Mouse (Mus musculus) CH12.LX (cell line): ENCODE data around the gene Cd248. TPM values are rescaled to one million over a fixed set of nuclear protein-coding genes. Genes with fewer than 3 reads are reported as not detected.
A peak's percentile ranks its signal among the peaks of the same experiment; 100 is the strongest.

Experiments used
- DNase-seq: peaks from one replicate; pipeline ENCODE4 v3.0.0-alpha.2; 2013; ENCODE audit errors: extremely low read depth
- H3K27ac ChIP-seq: 2 replicates; pipeline ENCODE4 v1.5.1; 2012; ENCODE audit warnings: low read depth, mild to moderate bottlenecking, control low read depth, moderate library complexity; ENCODE audit not compliant: insufficient read depth
- H3K27me3 ChIP-seq: replicated peaks from 2 replicates; pipeline ENCODE3; 2012; ENCODE audit warnings: inconsistent platforms
- H3K36me3 ChIP-seq, 2 experiments: replicated peaks in 1 of 2; 2 replicates each; pipeline versions ENCODE3 to v1.6.1; 2012; ENCODE audit warnings: inconsistent platforms in 1 of 2, low read length in 1 of 2, mild to moderate bottlenecking in 1 of 2, mixed read lengths in 1 of 2, moderate library complexity in 1 of 2; ENCODE audit not compliant: control insufficient read depth in 1 of 2, insufficient read depth in 1 of 2
- H3K4me1 ChIP-seq, 2 experiments: 2 replicates each; pipeline ENCODE4 v1.6.1; 2012; ENCODE audit warnings: inconsistent platforms in 1 of 2, moderate library complexity in 1 of 2; ENCODE audit not compliant: insufficient read depth in 2 of 2, control insufficient read depth in 1 of 2
- H3K4me2 ChIP-seq: 2 replicates; pipeline ENCODE4 v1.6.1; 2012; ENCODE audit warnings: low read depth, mild to moderate bottlenecking, control low read depth; ENCODE audit not compliant: poor library complexity, insufficient read depth, severe bottlenecking
- H3K4me3 ChIP-seq, 3 experiments: fragments of 150-350 bp in 1 of 3; sonication (generic) in 1 of 3; replicated peaks in 1 of 3; 2 replicates each; pipeline versions ENCODE3 to v1.5.1; 2011 to 2012; ENCODE audit warnings: low read depth in 2 of 3, low read length in 2 of 3, mild to moderate bottlenecking in 2 of 3, moderate library complexity in 2 of 3, control low read depth in 1 of 3, improper control_type of control experiment in 1 of 3, inconsistent platforms in 1 of 3, mixed read lengths in 1 of 3; ENCODE audit not compliant: poor library complexity in 1 of 3
- H3K79me2 ChIP-seq: replicated peaks from 2 replicates; pipeline ENCODE4 v1.6.1; 2012; ENCODE audit warnings: mild to moderate bottlenecking, moderate library complexity; ENCODE audit not compliant: control insufficient read depth, poor library complexity, insufficient read depth, severe bottlenecking; ENCODE audit errors: extremely low read depth
- H3K9ac ChIP-seq: 2 replicates; pipeline ENCODE4 v1.6.1; 2012; ENCODE audit warnings: low read depth, mild to moderate bottlenecking, control low read depth, moderate library complexity; ENCODE audit not compliant: insufficient read depth
- H3K9me3 ChIP-seq: replicated peaks from 2 replicates; pipeline ENCODE3; 2012; ENCODE audit warnings: low read length, inconsistent platforms, mixed read lengths
- BHLHE40 ChIP-seq: IDR thresholded peaks from 2 replicates; pipeline ENCODE4 v1.6.1; 2011; ENCODE audit warnings: mild to moderate bottlenecking, low read depth, low read length, improper control_type of control experiment
- CHD1 ChIP-seq: IDR thresholded peaks from 2 replicates; pipeline ENCODE4 v1.6.1; 2012; ENCODE audit warnings: low read depth, low read length, improper control_type of control experiment, inconsistent platforms
- CTCF ChIP-seq, 2 experiments: IDR thresholded peaks in 1 of 2; conservative IDR thresholded peaks in 1 of 2; 2 replicates each; pipeline ENCODE4 v1.5.1; 2011 to 2012; ENCODE audit warnings: low read depth in 2 of 2, low read length in 2 of 2, improper control_type of control experiment in 1 of 2, inconsistent platforms in 1 of 2, mild to moderate bottlenecking in 1 of 2, moderate library complexity in 1 of 2
- EP300 ChIP-seq: IDR thresholded peaks from 2 replicates; pipeline ENCODE4 v1.6.1; 2011; ENCODE audit warnings: low read length, improper control_type of control experiment
- HCFC1 ChIP-seq: IDR thresholded peaks from 2 replicates; pipeline ENCODE4 v1.6.1; 2012; ENCODE audit warnings: low read depth, mild to moderate bottlenecking, inconsistent platforms, low read length, improper control_type of control experiment
- IRF4 ChIP-seq: IDR thresholded peaks from 2 replicates; pipeline ENCODE4 v1.6.1; 2014; ENCODE audit warnings: low read depth, mild to moderate bottlenecking, inconsistent platforms, low read length, improper control_type of control experiment
- KAT2A ChIP-seq: IDR thresholded peaks from 2 replicates; pipeline ENCODE4 v1.6.1; 2012; ENCODE audit warnings: low read length, improper control_type of control experiment, inconsistent platforms; ENCODE audit not compliant: insufficient replicate concordance
- MAZ ChIP-seq: IDR thresholded peaks from 2 replicates; pipeline ENCODE4 v1.6.1; 2012; ENCODE audit warnings: low read depth, mild to moderate bottlenecking, inconsistent platforms, low read length, improper control_type of control experiment, moderate library complexity
- MXI1 ChIP-seq: IDR thresholded peaks from 2 replicates; pipeline ENCODE4 v1.6.1; 2011; ENCODE audit warnings: mild to moderate bottlenecking, low read depth, low read length, improper control_type of control experiment
- PAX5 ChIP-seq: IDR thresholded peaks from 2 replicates; pipeline ENCODE4 v1.6.1; 2012; ENCODE audit warnings: low read length, inconsistent platforms, mixed read lengths
- SIN3A ChIP-seq: IDR thresholded peaks from 2 replicates; pipeline ENCODE4 v1.6.1; 2012; ENCODE audit warnings: low read length, improper control_type of control experiment, inconsistent platforms
- TBP ChIP-seq: conservative IDR thresholded peaks from 2 replicates; pipeline ENCODE4 v1.6.1; 2011; ENCODE audit warnings: low read depth, low read length, improper control_type of control experiment
- TCF12 ChIP-seq: IDR thresholded peaks from 2 replicates; pipeline ENCODE4 v1.6.1; 2014; ENCODE audit warnings: low read depth, mild to moderate bottlenecking, inconsistent platforms, low read length, improper control_type of control experiment
- USF2 ChIP-seq: conservative IDR thresholded peaks from 2 replicates; pipeline ENCODE4 v1.6.1; 2011; ENCODE audit warnings: low read depth, low read length, improper control_type of control experiment
- ZKSCAN1 ChIP-seq: IDR thresholded peaks from 2 replicates; pipeline ENCODE4 v1.6.1; 2012; ENCODE audit warnings: low read depth, inconsistent platforms, low read length, improper control_type of control experiment, borderline replicate concordance
- ZNF384 ChIP-seq: IDR thresholded peaks from 2 replicates; pipeline ENCODE4 v1.6.1; 2012; ENCODE audit warnings: low read depth, low read length, improper control_type of control experiment, inconsistent platforms
- dilution Hi-C: fragments of 300-500 bp; cut with MboI; formaldehyde crosslinking; loops from 2 replicates; pipeline ENCODE4 v1.14.3; 2020; ENCODE audit warnings: low sequenced_read_pairs; ENCODE audit not compliant: extremely low pct_unique_long_range_greater_than_20kb, extremely low pct_ligation_motif_present
- in situ Hi-C: fragments of 300-500 bp; cut with MboI; formaldehyde crosslinking; loops from 3 replicates; pipeline ENCODE4 v1.14.3; 2019; ENCODE audit warnings: low sequenced_read_pairs, low pct_ligation_motif_present, low pct_unique_long_range_greater_than_20kb, mixed read lengths
- polyA plus RNA-seq: library from polyadenylated mRNA; unstranded; fragments of >175 nt; gene quantifications from 2 replicates; pipeline ENCODE4 v1.2.1, GENCODE M21; 2012; ENCODE audit warnings: low read depth; ENCODE audit not compliant: insufficient read length
- total RNA-seq, 2 experiments: library from RNA; depleted of rRNA; stranded (reverse); fragments of 300-350 nt in 1 of 2; fragments of >200 nt in 1 of 2; gene quantifications; 2 replicates each; pipeline ENCODE4 v1.2.3; 2012 to 2014

The Cd248 gene
- total and polyA plus RNA-seq, 3 experiments: not detected

DNA sequence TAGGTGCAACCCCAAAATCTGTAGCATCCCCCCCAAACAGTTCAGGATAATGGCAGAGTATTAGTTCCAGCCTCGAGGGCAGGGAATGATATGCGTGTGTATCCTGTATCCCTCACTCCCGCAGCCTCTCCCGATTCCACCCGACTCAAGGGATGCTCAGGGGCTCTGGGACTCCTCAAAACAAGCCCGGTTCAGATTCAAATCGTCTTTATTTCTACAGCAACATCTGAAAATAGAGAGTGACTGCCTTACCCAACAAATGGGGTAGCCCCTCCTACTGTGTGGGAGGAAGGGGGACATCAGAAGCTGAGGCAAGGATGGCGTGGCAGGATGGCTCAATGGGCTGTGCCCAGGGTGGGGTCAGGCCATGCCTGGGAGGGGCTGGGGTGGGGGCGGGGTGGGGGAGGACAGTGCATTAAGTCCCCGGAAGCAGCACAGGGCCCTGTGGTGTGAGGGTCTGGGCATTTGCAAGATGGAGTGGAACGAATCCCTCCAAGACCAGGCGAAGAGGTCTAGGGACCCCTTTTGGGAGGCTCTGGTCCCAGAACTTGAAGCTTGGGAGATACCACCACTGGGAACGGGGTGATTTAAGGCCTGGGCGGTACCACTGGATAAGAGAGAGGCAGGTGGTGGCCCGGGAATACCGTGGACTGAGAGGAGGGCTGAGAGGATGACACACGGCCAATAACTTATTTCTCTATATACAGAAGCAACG is 39.8 kb downstream of the Cd248 start:
- in situ Hi-C loops: no loop called here
- Histone ChIP-seq H3K27ac (no peak overlapping the region), H3K9ac (peak overlapping the region; percentile 59), H3K36me3 (peaks cover 41 to 71% of the 10 kb centered on the region in 2 experiments), H3K4me3 (peak overlapping the region in 2 of 3 experiments; percentile 52 to 81), H3K9me3 (no peaks in the 10 kb centered on the region), H3K79me2 (peaks cover 5% of the 10 kb centered on the region; the same call in 1 of the 2 replicates), H3K4me2 (peak overlapping the region; percentile 58), H3K27me3 (no peaks in the 10 kb centered on the region), H3K4me1 (peaks cover 6 to 22% of the 10 kb centered on the region in 2 experiments; a peak in 3 of 4 replicates)
- dilution Hi-C loops: no loop called here
- no peak for DNase-seq
- TF ChIP-seq ZKSCAN1 (no peak), MXI1 (no peak), CHD1 (no peak), ZNF384 (no peak), BHLHE40 (no peak), MAZ (no peak), TCF12 (no peak), SIN3A (no peak), USF2 (no peak), EP300 (no peak), HCFC1 (no peak), CTCF (conservative IDR thresholded peaks at IDR 0.05 in 1 of 2, IDR thresholded peaks at IDR 0.05 in 1 of 2; ENCODE audit: low read depth in 2 of 2, low read length in 2 of 2) (no peak)

- DNase-seq: no peak
- dilution Hi-C loops: no loop called here
These were observed 40.3 kb downstream of the Cd248 start for GRCm38 (mm10) chr19:5108271-5108575.

GRCm38 (mm10) chr19:5108702-5109101 is 40.8 kb downstream of the Cd248 start:
- dilution Hi-C loops (no loop called here), in situ Hi-C loops (no loop called here)
- Histone ChIP-seq H3K79me2 (peaks cover 5% of the 10 kb centered on the region; the same call in 1 of the 2 replicates), H3K9ac (no peak overlapping the region), H3K4me1 (peaks cover 6 to 22% of the 10 kb centered on the region in 2 experiments; a peak in 3 of 4 replicates), H3K4me3 (no peak overlapping the region), H3K4me2 (no peak overlapping the region), H3K27ac (no peak overlapping the region), H3K9me3 (no peaks in the 10 kb centered on the region), H3K36me3 (peaks cover 33 to 69% of the 10 kb centered on the region in 2 experiments), H3K27me3 (no peaks in the 10 kb centered on the region)
- no peak for DNase-seq
- TF ChIP-seq BHLHE40 (no peak), IRF4 (no peak), EP300 (no peak), TCF12 (no peak), TBP (no peak), PAX5 (no peak), SIN3A (no peak)

More at GRCm38 (mm10) chr19:5108271-5108575, 40.3 kb downstream of the Cd248 start:
- H3K9ac ChIP-seq: no peak overlapping the region
- no peaks in the 10 kb centered on the region for H3K27me3 ChIP-seq
- peaks cover 38 to 69% of the 10 kb centered on the region in 2 experiments for H3K36me3 ChIP-seq
- H3K9me3 ChIP-seq: no peaks in the 10 kb centered on the region
- H3K4me3 ChIP-seq: no peak overlapping the region
- H3K79me2 ChIP-seq: peaks cover 5% of the 10 kb centered on the region; the same call in 1 of the 2 replicates
- no peak overlapping the region for H3K27ac ChIP-seq
- H3K4me2 ChIP-seq: no peak overlapping the region
- in situ Hi-C loops: no loop called here
- peaks cover 6 to 22% of the 10 kb centered on the region in 2 experiments; a peak in 3 of 4 replicates for H3K4me1 ChIP-seq
- TF ChIP-seq KAT2A (no peak), CTCF (conservative IDR thresholded peaks at IDR 0.05 in 1 of 2, IDR thresholded peaks at IDR 0.05 in 1 of 2; ENCODE audit: low read depth in 2 of 2, low read length in 2 of 2) (peak in 1 of 2 experiments; percentile 53; a peak in 2 of 4 replicates)
